Mouse (Mus musculus): Measurements from ENCODE around the gene Ado. TPM values are rescaled to one million over a fixed set of nuclear protein-coding genes. Genes with fewer than 3 reads are reported as not detected.

The Ado gene
- polyA plus RNA-seq, 1 experiment from 2014 or later: 70.7 TPM

- Histone ChIP-seq H3K4me1 (ENCODE audit: control insufficient read depth, insufficient read depth, low read length) (no peaks in the 10 kb centered on the region), H3K27me3 (ENCODE audit: control insufficient read depth, insufficient read depth, low read length) (0 out of 2 replicates have a peak, but pooled peaks cover 4% of the 10 kb centered on the region), H3K9ac (replicated peaks; ENCODE audit: low read depth, low read length) (no peak overlapping the region), H3K4me2 (replicated peaks; ENCODE audit: low read depth, low read length) (no peak overlapping the region), H3K4me3 (ENCODE audit: low read depth, low read length) (no peak overlapping the region), H3K9me3 (ENCODE audit: control insufficient read depth, low read depth, low read length) (no peaks in the 10 kb centered on the region), H3K36me3 (ENCODE audit: control insufficient read depth, insufficient read depth, low read length) (no peaks in the 10 kb centered on the region), H3K27ac (ENCODE audit: low read length) (no peak overlapping the region)
- 81% methylated on average over 9 of the region's 9 CpGs for WGBS
- ATAC-seq (ENCODE audit: insufficient number of reproducible peaks, insufficient read depth, low FRiP score, low read depth): no peak
Measured at GRCm38 (mm10) chr10:67526435-67526834, 22.3 kb downstream of the Ado start.

- WGBS: 82% methylated on average over 7 of the region's 7 CpGs
- no peaks in the 10 kb centered on the region for H3K4me1 ChIP-seq (ENCODE audit: control insufficient read depth, insufficient read depth, low read length)
Measured at GRCm38 (mm10) chr10:67524694-67525093, 24.1 kb downstream of the Ado start.

GRCm38 (mm10) chr10:67524130-67524529 lies 24.6 kb downstream of the Ado start:
- H3K9ac ChIP-seq (replicated peaks; ENCODE audit: low read depth, low read length): no peak overlapping the region
- H3K27me3 ChIP-seq (ENCODE audit: control insufficient read depth, insufficient read depth, low read length): no peaks in the 10 kb centered on the region
- H3K27ac ChIP-seq (ENCODE audit: low read length): no peak overlapping the region
- no peaks in the 10 kb centered on the region for H3K9me3 ChIP-seq (ENCODE audit: control insufficient read depth, low read depth, low read length)
- no peaks in the 10 kb centered on the region for H3K36me3 ChIP-seq (ENCODE audit: control insufficient read depth, insufficient read depth, low read length)
- ATAC-seq (ENCODE audit: insufficient number of reproducible peaks, insufficient read depth, low FRiP score, low read depth): no peak
- H3K4me1 ChIP-seq (ENCODE audit: control insufficient read depth, insufficient read depth, low read length): no peaks in the 10 kb centered on the region
- 64% methylated on average over 3 of the region's 3 CpGs for WGBS
- H3K4me3 ChIP-seq (ENCODE audit: low read depth, low read length): no peak overlapping the region
- no peak overlapping the region for H3K4me2 ChIP-seq (replicated peaks; ENCODE audit: low read depth, low read length)

More at GRCm38 (mm10) chr10:67524694-67525093, 24.1 kb downstream of the Ado start:
- no peaks in the 10 kb centered on the region for H3K9me3 ChIP-seq (ENCODE audit: control insufficient read depth, low read depth, low read length)
- H3K27ac ChIP-seq (ENCODE audit: low read length): no peak overlapping the region
- no peak overlapping the region for H3K4me2 ChIP-seq (replicated peaks; ENCODE audit: low read depth, low read length)
- H3K27me3 ChIP-seq (ENCODE audit: control insufficient read depth, insufficient read depth, low read length): no peaks in the 10 kb centered on the region
- no peaks in the 10 kb centered on the region for H3K36me3 ChIP-seq (ENCODE audit: control insufficient read depth, insufficient read depth, low read length)
- no peak overlapping the region for H3K9ac ChIP-seq (replicated peaks; ENCODE audit: low read depth, low read length)
- no peak for ATAC-seq (ENCODE audit: insufficient number of reproducible peaks, insufficient read depth, low FRiP score, low read depth)
- H3K4me3 ChIP-seq (ENCODE audit: low read depth, low read length): no peak overlapping the region

- WGBS: 90% methylated on average over 3 of the region's 3 CpGs
- H3K27me3 ChIP-seq (ENCODE audit: control insufficient read depth, insufficient read depth, low read length): no peaks in the 10 kb centered on the region
- no peaks in the 10 kb centered on the region for H3K36me3 ChIP-seq (ENCODE audit: control insufficient read depth, insufficient read depth, low read length)
- no peak overlapping the region for H3K4me3 ChIP-seq (ENCODE audit: low read depth, low read length)
- H3K27ac ChIP-seq (ENCODE audit: low read length): no peak overlapping the region
- H3K4me2 ChIP-seq (replicated peaks; ENCODE audit: low read depth, low read length): no peak overlapping the region
- no peaks in the 10 kb centered on the region; the same call in 1 of the 2 replicates for H3K9me3 ChIP-seq (ENCODE audit: control insufficient read depth, low read depth, low read length)
- ATAC-seq (ENCODE audit: insufficient number of reproducible peaks, insufficient read depth, low FRiP score, low read depth): no peak
- no peaks in the 10 kb centered on the region for H3K4me1 ChIP-seq (ENCODE audit: control insufficient read depth, insufficient read depth, low read length)
- H3K9ac ChIP-seq (replicated peaks; ENCODE audit: low read depth, low read length): no peak overlapping the region
Measured at GRCm38 (mm10) chr10:67518733-67519132, 30.0 kb downstream of the Ado start.

GRCm38 (mm10) chr10:67512871-67513270 lies 35.9 kb downstream of the Ado start:
- H3K4me3 ChIP-seq (ENCODE audit: low read depth, low read length): no peak overlapping the region
- no peak overlapping the region for H3K4me2 ChIP-seq (replicated peaks; ENCODE audit: low read depth, low read length)
- H3K4me1 ChIP-seq (ENCODE audit: control insufficient read depth, insufficient read depth, low read length): no peaks in the 10 kb centered on the region
- no peak overlapping the region for H3K9ac ChIP-seq (replicated peaks; ENCODE audit: low read depth, low read length)
- ATAC-seq (ENCODE audit: insufficient number of reproducible peaks, insufficient read depth, low FRiP score, low read depth): no peak
- no peak overlapping the region for H3K27ac ChIP-seq (ENCODE audit: low read length)
- WGBS: 73% methylated on average over 7 of the region's 7 CpGs
- H3K27me3 ChIP-seq (ENCODE audit: control insufficient read depth, insufficient read depth, low read length): no peaks in the 10 kb centered on the region
- H3K36me3 ChIP-seq (ENCODE audit: control insufficient read depth, insufficient read depth, low read length): no peaks in the 10 kb centered on the region
- no peaks in the 10 kb centered on the region for H3K9me3 ChIP-seq (ENCODE audit: control insufficient read depth, low read depth, low read length)

- WGBS: 61% methylated on average over 8 of the region's 8 CpGs
- Histone ChIP-seq H3K9ac (replicated peaks; ENCODE audit: low read depth, low read length) (no peak overlapping the region), H3K9me3 (ENCODE audit: control insufficient read depth, low read depth, low read length) (no peaks in the 10 kb centered on the region), H3K4me3 (ENCODE audit: low read depth, low read length) (no peak overlapping the region), H3K4me1 (ENCODE audit: control insufficient read depth, insufficient read depth, low read length) (no peaks in the 10 kb centered on the region), H3K27ac (ENCODE audit: low read length) (no peak overlapping the region), H3K27me3 (ENCODE audit: control insufficient read depth, insufficient read depth, low read length) (no peaks in the 10 kb centered on the region), H3K4me2 (replicated peaks; ENCODE audit: low read depth, low read length) (no peak overlapping the region), H3K36me3 (ENCODE audit: control insufficient read depth, insufficient read depth, low read length) (no peaks in the 10 kb centered on the region)
- ATAC-seq (ENCODE audit: insufficient number of reproducible peaks, insufficient read depth, low FRiP score, low read depth): no peak
Measured at GRCm38 (mm10) chr10:67512211-67512610, 36.5 kb downstream of the Ado start.

GRCm38 (mm10) chr10:67505248-67505647 lies 43.5 kb downstream of the Ado start:
- H3K27me3 ChIP-seq (ENCODE audit: control insufficient read depth, insufficient read depth, low read length): no peaks in the 10 kb centered on the region
- no peak overlapping the region for H3K27ac ChIP-seq (ENCODE audit: low read length)
- no peak overlapping the region for H3K4me2 ChIP-seq (replicated peaks; ENCODE audit: low read depth, low read length)
- no peak for ATAC-seq (ENCODE audit: insufficient number of reproducible peaks, insufficient read depth, low FRiP score, low read depth)
- no peak overlapping the region for H3K9ac ChIP-seq (replicated peaks; ENCODE audit: low read depth, low read length)
- H3K9me3 ChIP-seq (ENCODE audit: control insufficient read depth, low read depth, low read length): no peaks in the 10 kb centered on the region
- H3K36me3 ChIP-seq (ENCODE audit: control insufficient read depth, insufficient read depth, low read length): no peaks in the 10 kb centered on the region
- no peaks in the 10 kb centered on the region for H3K4me1 ChIP-seq (ENCODE audit: control insufficient read depth, insufficient read depth, low read length)
- no peak overlapping the region for H3K4me3 ChIP-seq (ENCODE audit: low read depth, low read length)
- 66% methylated on average over 3 of the region's 3 CpGs for WGBS

GRCm38 (mm10) chr10:67504046-67504445 lies 44.7 kb downstream of the Ado start:
- Histone ChIP-seq H3K36me3 (ENCODE audit: control insufficient read depth, insufficient read depth, low read length) (no peaks in the 10 kb centered on the region), H3K4me3 (ENCODE audit: low read depth, low read length) (no peak overlapping the region), H3K27ac (ENCODE audit: low read length) (no peak overlapping the region), H3K4me2 (replicated peaks; ENCODE audit: low read depth, low read length) (no peak overlapping the region), H3K9me3 (ENCODE audit: control insufficient read depth, low read depth, low read length) (no peaks in the 10 kb centered on the region), H3K27me3 (ENCODE audit: control insufficient read depth, insufficient read depth, low read length) (no peaks in the 10 kb centered on the region), H3K9ac (replicated peaks; ENCODE audit: low read depth, low read length) (no peak overlapping the region), H3K4me1 (ENCODE audit: control insufficient read depth, insufficient read depth, low read length) (no peaks in the 10 kb centered on the region)
- 50% methylated on average over 5 of the region's 5 CpGs for WGBS
- no peak for ATAC-seq (ENCODE audit: insufficient number of reproducible peaks, insufficient read depth, low FRiP score, low read depth)

- Histone ChIP-seq H3K27me3 (ENCODE audit: control insufficient read depth, insufficient read depth, low read length) (no peaks in the 10 kb centered on the region), H3K9ac (replicated peaks; ENCODE audit: low read depth, low read length) (no peak overlapping the region), H3K9me3 (ENCODE audit: control insufficient read depth, low read depth, low read length) (no peaks in the 10 kb centered on the region), H3K4me3 (ENCODE audit: low read depth, low read length) (no peak overlapping the region), H3K4me2 (replicated peaks; ENCODE audit: low read depth, low read length) (no peak overlapping the region), H3K4me1 (ENCODE audit: control insufficient read depth, insufficient read depth, low read length) (no peaks in the 10 kb centered on the region), H3K27ac (ENCODE audit: low read length) (no peak overlapping the region), H3K36me3 (ENCODE audit: control insufficient read depth, insufficient read depth, low read length) (no peaks in the 10 kb centered on the region)
- WGBS: 68% methylated on average over 15 of the region's 15 CpGs
- ATAC-seq (ENCODE audit: insufficient number of reproducible peaks, insufficient read depth, low FRiP score, low read depth): no peak
Measured at GRCm38 (mm10) chr10:67503320-67503995, 45.3 kb downstream of the Ado start.

Measured in stomach, embryonic 14.5 days (tissue).